Comparison of ENCODE assay signal across 9 mouse cellular contexts in genomic region chr2:59484438-59484837, GRCm38 (mm10). TPM values are rescaled to one million over a fixed set of nuclear protein-coding genes. Genes with fewer than 3 reads are reported as not detected.
DNase-seq lines count a peak whose midpoint lies in the region; ATAC-seq lines count a peak whose summit lies in the region.
"Had no signal": no experiment of that assay in that cellular context is flagged by ENCODE, and none has a peak within 500 bp of the region (broad histone marks: within the 10 kb centered on the region; RNA-seq: fewer than 3 reads in every experiment).

Gene Dapl1 (plus strand): TSS chr2:59484653.

- H3K9ac ChIP-seq in hindbrain, embryonic 14.5 days = no peak within 1 kb of the TSS
- H3K9ac ChIP-seq in hindbrain, embryonic 12.5 days = no peak within 1 kb of the TSS
- H3K9ac ChIP-seq in midbrain, embryonic 13.5 days (replicated peaks) = no peak within 1 kb of the TSS
- H3K9ac ChIP-seq in intestine, embryonic 16.5 days (ENCODE audit: low read depth, low read length) = no peak within 1 kb of the TSS
- H3K9ac ChIP-seq: heart, embryonic 13.5 days; liver, embryonic 15.5 days had no signal

- 0 out of 2 replicates have a peak, but pooled peaks cover 4% of the 10 kb centered on the region for H3K27me3 ChIP-seq in hindbrain, embryonic 14.5 days (ENCODE audit: control insufficient read depth, insufficient read depth, low read length)
- H3K27me3 ChIP-seq in hindbrain, embryonic 12.5 days = 0 out of 2 replicates have a peak, but pooled peaks cover 2% of the 10 kb centered on the region
- H3K27me3 ChIP-seq in midbrain, embryonic 13.5 days = no peaks in the 10 kb centered on the region
- H3K27me3 ChIP-seq in intestine, embryonic 16.5 days (replicated peaks; ENCODE audit: control insufficient read depth, insufficient read depth, low read length) = no peaks in the 10 kb centered on the region
- H3K27me3 ChIP-seq: heart, embryonic 13.5 days; liver, embryonic 15.5 days had no signal

- no peaks in the 10 kb centered on the region for H3K9me3 ChIP-seq in hindbrain, embryonic 14.5 days (ENCODE audit: control insufficient read depth, low read length)
- H3K9me3 ChIP-seq in hindbrain, embryonic 12.5 days (replicated peaks) = no peaks in the 10 kb centered on the region
- no peaks in the 10 kb centered on the region for H3K9me3 ChIP-seq in midbrain, embryonic 13.5 days
- no peaks in the 10 kb centered on the region for H3K9me3 ChIP-seq in intestine, embryonic 16.5 days (ENCODE audit: control insufficient read depth, low read length)
- H3K9me3 ChIP-seq: heart, embryonic 13.5 days; liver, embryonic 15.5 days had no signal

- H3K36me3 ChIP-seq in hindbrain, embryonic 14.5 days (replicated peaks; ENCODE audit: control insufficient read depth, insufficient read depth) = no peaks in the 10 kb centered on the region
- H3K36me3 ChIP-seq in hindbrain, embryonic 12.5 days = no peaks in the 10 kb centered on the region
- no peaks in the 10 kb centered on the region for H3K36me3 ChIP-seq in midbrain, embryonic 13.5 days
- H3K36me3 ChIP-seq in intestine, embryonic 16.5 days (ENCODE audit: control insufficient read depth, insufficient read depth, low read length) = no peaks in the 10 kb centered on the region
- H3K36me3 ChIP-seq: heart, embryonic 13.5 days; liver, embryonic 15.5 days had no signal

- no peak within 1 kb of the TSS for H3K27ac ChIP-seq in hindbrain, embryonic 14.5 days
- H3K27ac ChIP-seq in hindbrain, embryonic 12.5 days = no peak within 1 kb of the TSS
- H3K27ac ChIP-seq in midbrain, embryonic 13.5 days = no peak within 1 kb of the TSS
- no peak within 1 kb of the TSS for H3K27ac ChIP-seq in intestine, embryonic 16.5 days (ENCODE audit: low read length)
- H3K27ac ChIP-seq: heart, embryonic 13.5 days; liver, embryonic 15.5 days had no signal

- no peak for ATAC-seq in hindbrain, embryonic 14.5 days (ENCODE audit: low FRiP score)
- ATAC-seq in hindbrain, embryonic 12.5 days (ENCODE audit: low FRiP score) = no peak
- ATAC-seq in midbrain, embryonic 13.5 days = 0 out of 2 replicates have a peak, but pooled peaks have one; percentile 40
- no peak for ATAC-seq in intestine, embryonic 16.5 days

- no peaks in the 10 kb centered on the region; the same call in 1 of the 2 replicates for H3K4me1 ChIP-seq in hindbrain, embryonic 14.5 days (replicated peaks; ENCODE audit: control insufficient read depth, insufficient read depth, low read length)
- H3K4me1 ChIP-seq in hindbrain, embryonic 12.5 days = peaks cover 5% of the 10 kb centered on the region; the same call in 1 of the 2 replicates
- H3K4me1 ChIP-seq in midbrain, embryonic 13.5 days (replicated peaks) = peaks cover 14% of the 10 kb centered on the region
- H3K4me1 ChIP-seq in intestine, embryonic 16.5 days (ENCODE audit: control insufficient read depth, insufficient read depth, low read length) = no peaks in the 10 kb centered on the region
- H3K4me1 ChIP-seq: liver, embryonic 15.5 days had no signal

- 65% methylated on average over 9 of the region's 9 CpGs for WGBS in hindbrain, embryonic 14.5 days
- WGBS in hindbrain, embryonic 12.5 days = 75% methylated on average over 9 of the region's 9 CpGs
- 68% methylated on average over 9 of the region's 9 CpGs for WGBS in midbrain, embryonic 13.5 days
- 51% methylated on average over 9 of the region's 9 CpGs for WGBS in intestine, embryonic 16.5 days

- DNase-seq in hindbrain, embryonic 14.5 days (ENCODE audit: low spot score) = peak; percentile 39
- peak; percentile 35 for DNase-seq in ZHBTc4 (ENCODE audit: low read depth, low spot score)
- DNase-seq in cerebellum, postnatal 14 days = peak; percentile 86 to 90
- DNase-seq in adrenal gland, adult 18-20 months (ENCODE audit: low spot score in 2 of 2) = no peak

- no peak within 1 kb of the TSS for H3K4me2 ChIP-seq in hindbrain, embryonic 14.5 days (replicated peaks)
- no peak within 1 kb of the TSS for H3K4me2 ChIP-seq in hindbrain, embryonic 12.5 days (replicated peaks)
- H3K4me2 ChIP-seq in midbrain, embryonic 13.5 days (replicated peaks) = no peak within 1 kb of the TSS
- H3K4me2 ChIP-seq in intestine, embryonic 16.5 days (ENCODE audit: low read depth, low read length) = no peak within 1 kb of the TSS
- H3K4me2 ChIP-seq: heart, embryonic 13.5 days; liver, embryonic 15.5 days had no signal

- H3K4me3 ChIP-seq in hindbrain, embryonic 14.5 days (replicated peaks; ENCODE audit: low read length) = no peak within 1 kb of the TSS
- no peak within 1 kb of the TSS for H3K4me3 ChIP-seq in hindbrain, embryonic 12.5 days
- no peak within 1 kb of the TSS for H3K4me3 ChIP-seq in midbrain, embryonic 13.5 days (replicated peaks)
- H3K4me3 ChIP-seq in intestine, embryonic 16.5 days (ENCODE audit: low read length) = no peak within 1 kb of the TSS
- H3K4me3 ChIP-seq: heart, embryonic 13.5 days; liver, embryonic 15.5 days had no signal

RNA-seq across cellular contexts. Expression of gene Dapl1, which starts in this region (rescaled TPM):
- polyA plus RNA-seq in hindbrain, embryonic 14.5 days (2014; fragmentation: Nextera tagmentation; extraction: Ambion mirVana) = 0.53 TPM in 1 of 2 replicates, not detected in the other
- polyA plus RNA-seq in hindbrain, embryonic 12.5 days (2016; fragmentation: Nextera tagmentation; extraction: Ambion mirVana) = 1.6 and 3.4 TPM in 2 replicates
- polyA plus RNA-seq in midbrain, embryonic 13.5 days (2015; fragmentation: Nextera tagmentation; extraction: Ambion mirVana) = 0.50 and 1.5 TPM in 2 replicates
- polyA plus RNA-seq in intestine, embryonic 16.5 days (2015; fragmentation: Nextera tagmentation; extraction: Ambion mirVana) = not detected in 2 replicates
- total RNA-seq in adrenal gland, adult 18-20 months (2021) = not detected
- polyA plus RNA-seq: heart, embryonic 13.5 days; liver, embryonic 15.5 days had no signal

Comparison
In these comparisons a context has a peak if more than half of its experiments do, and no peak if none do; other contexts are left out.
1. Peak in DNase-seq in hindbrain, embryonic 14.5 days; RNA of the gene not detected or under 1 TPM.
2. DNase-seq: peak in ZHBTc4 (single experiment) and cerebellum, postnatal 14 days (2 of 2); none in adrenal gland, adult 18-20 months (0 of 2).